Mouse (Mus musculus) limb, embryonic 13.5 days (tissue): ENCODE data around the gene Ccnk. TPM values are rescaled to one million over a fixed set of nuclear protein-coding genes. Genes with fewer than 3 reads are reported as not detected.

Source experiments
- ATAC-seq: fragments of 200-750 bp; cut with Nextera tagmentation; 2 replicates; pipeline ENCODE4 v1.8.0; 2017; ENCODE audit warnings: low read depth, moderate number of reproducible peaks, moderate TSS enrichment; ENCODE audit not compliant: low FRiP score
- H3K27ac ChIP-seq: fragments of 300-500 bp; sonication (generic); 2 replicates; pipeline ENCODE4 v1.5.1; 2015; ENCODE audit warnings: inconsistent platforms, mild to moderate bottlenecking, moderate library complexity
- H3K27me3 ChIP-seq: fragments of 300-500 bp; sonication (generic); 2 replicates; pipeline ENCODE4 v1.6.1; 2015; ENCODE audit warnings: mild to moderate bottlenecking, inconsistent platforms
- H3K36me3 ChIP-seq: fragments of 300-500 bp; sonication (generic); 2 replicates; pipeline ENCODE4 v1.6.1; 2015; ENCODE audit warnings: inconsistent platforms, mild to moderate bottlenecking, moderate library complexity
- H3K4me1 ChIP-seq: fragments of 300-500 bp; sonication (generic); 2 replicates; pipeline ENCODE4 v1.6.1; 2015; ENCODE audit warnings: inconsistent platforms
- H3K4me2 ChIP-seq: fragments of 300-500 bp; sonication (generic); replicated peaks from 2 replicates; pipeline ENCODE4 v1.6.1; 2015; ENCODE audit warnings: inconsistent platforms, mild to moderate bottlenecking, moderate library complexity
- H3K4me3 ChIP-seq: fragments of 300-500 bp; sonication (generic); 2 replicates; pipeline ENCODE4 v1.5.1; 2015; ENCODE audit warnings: moderate library complexity, mild to moderate bottlenecking, inconsistent platforms
- H3K9ac ChIP-seq: fragments of 300-500 bp; sonication (generic); 2 replicates; pipeline ENCODE4 v1.6.1; 2015; ENCODE audit warnings: mild to moderate bottlenecking, inconsistent platforms
- H3K9me3 ChIP-seq: fragments of 300-500 bp; sonication (generic); 2 replicates; pipeline ENCODE4 v1.6.1; 2016; ENCODE audit warnings: inconsistent platforms
- WGBS: fragments of 180-500 bp; shearing (Covaris S2); methylation state at CpG from one replicate; pipeline ENCODE4 v1.1.7; 2015; 5-methylcytosine and 5-hydroxymethylcytosine counted together
- polyA plus RNA-seq: library from polyadenylated mRNA; unstranded; fragments of >200 nt; fragmentation: Nextera tagmentation; extraction: Ambion mirVana; gene quantifications from 2 replicates; pipeline ENCODE4 v1.2.1, GENCODE M21; 2015

The Ccnk gene
- polyA plus RNA-seq, 1 experiment from 2014 or later, result 4.4 TPM

DNA sequence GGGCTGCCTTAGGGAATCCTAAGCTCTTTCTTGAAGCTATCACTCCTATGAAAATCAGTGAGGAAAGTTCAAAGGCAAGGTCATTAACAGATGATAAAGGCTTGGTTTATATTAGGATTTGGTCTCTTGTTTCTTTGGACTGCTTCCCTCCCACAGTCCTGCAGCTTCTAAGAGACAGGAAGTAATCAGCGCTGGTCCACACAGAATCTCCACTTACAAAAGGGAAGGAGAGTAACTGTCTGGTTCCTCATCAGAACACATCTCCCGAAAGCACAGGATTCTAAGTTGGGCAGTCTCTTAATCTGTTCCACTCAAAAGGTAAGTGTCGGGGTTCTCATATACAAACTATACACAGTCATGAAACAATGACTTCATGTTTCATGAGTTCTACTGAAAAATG lies 10.5 kb upstream of the Ccnk start:
- Histone ChIP-seq H3K4me1 (peaks cover 13% of the 10 kb centered on the region), H3K27ac (no peak overlapping the region), H3K9me3 (no peaks in the 10 kb centered on the region), H3K27me3 (no peaks in the 10 kb centered on the region), H3K4me2 (no peak overlapping the region), H3K9ac (no peak overlapping the region), H3K36me3 (peaks cover 5% of the 10 kb centered on the region), H3K4me3 (no peak overlapping the region)
- ATAC-seq, result no peak
- 74% methylated on average over 3 of the region's 3 CpGs for WGBS

DNA sequence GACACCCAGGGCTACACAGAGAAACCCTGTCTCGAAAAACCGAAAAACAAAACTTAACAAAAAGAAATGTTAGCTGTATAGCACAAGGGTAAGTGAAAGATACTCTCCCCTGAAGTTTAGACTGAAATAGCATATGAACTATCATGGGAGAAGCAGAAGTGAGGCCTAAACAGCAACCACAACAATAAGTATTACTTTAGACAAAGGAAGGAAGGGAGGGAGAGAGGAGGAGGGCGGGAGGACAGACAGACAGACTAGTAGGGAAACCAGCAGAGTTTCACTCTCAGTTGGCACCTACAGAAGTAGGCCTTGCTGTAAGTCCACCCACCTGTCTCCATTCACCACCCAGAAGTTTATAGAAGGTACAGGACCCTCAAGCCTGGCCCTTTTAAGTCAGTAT lies 8.9 kb upstream of the Ccnk start:
- H3K4me3 ChIP-seq, result no peak overlapping the region
- 86% methylated on average over 3 of the region's 3 CpGs for WGBS
- no peak for ATAC-seq

DNA sequence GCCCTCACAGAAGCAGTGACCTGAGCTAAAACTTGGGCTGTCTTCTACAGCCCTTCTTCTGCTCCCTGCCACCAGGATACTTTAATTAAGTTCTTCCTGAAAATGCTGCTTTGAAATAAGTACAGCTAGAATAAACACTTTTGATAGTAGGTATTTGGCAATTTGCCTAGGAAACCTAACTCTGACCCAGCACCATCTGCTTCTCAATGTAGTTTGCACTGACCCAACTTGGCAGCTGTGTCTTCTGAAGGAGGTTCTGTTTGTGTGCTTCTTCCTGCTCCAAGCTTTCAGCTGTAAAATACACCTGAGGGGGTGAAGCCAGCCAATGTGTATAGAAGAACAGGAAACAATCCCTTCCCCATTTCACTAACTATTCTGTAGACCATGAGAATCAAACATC lies 8.0 kb upstream of the Ccnk start:
- Histone ChIP-seq H3K9ac (no peak overlapping the region), H3K27me3 (no peaks in the 10 kb centered on the region), H3K4me1 (peaks cover 27% of the 10 kb centered on the region), H3K9me3 (no peaks in the 10 kb centered on the region), H3K36me3 (no peaks in the 10 kb centered on the region), H3K4me3 (no peak overlapping the region), H3K27ac (no peak overlapping the region), H3K4me2 (no peak overlapping the region)
- no peak for ATAC-seq

More for the DNA sequence above, 8.9 kb upstream of the Ccnk start:
- H3K9ac ChIP-seq, result no peak overlapping the region
- H3K4me1 ChIP-seq, result peaks cover 23% of the 10 kb centered on the region
- H3K4me2 ChIP-seq, result no peak overlapping the region
- no peaks in the 10 kb centered on the region for H3K27me3 ChIP-seq
- H3K9me3 ChIP-seq, result no peaks in the 10 kb centered on the region
- H3K36me3 ChIP-seq, result no peaks in the 10 kb centered on the region
- no peak overlapping the region for H3K27ac ChIP-seq

DNA sequence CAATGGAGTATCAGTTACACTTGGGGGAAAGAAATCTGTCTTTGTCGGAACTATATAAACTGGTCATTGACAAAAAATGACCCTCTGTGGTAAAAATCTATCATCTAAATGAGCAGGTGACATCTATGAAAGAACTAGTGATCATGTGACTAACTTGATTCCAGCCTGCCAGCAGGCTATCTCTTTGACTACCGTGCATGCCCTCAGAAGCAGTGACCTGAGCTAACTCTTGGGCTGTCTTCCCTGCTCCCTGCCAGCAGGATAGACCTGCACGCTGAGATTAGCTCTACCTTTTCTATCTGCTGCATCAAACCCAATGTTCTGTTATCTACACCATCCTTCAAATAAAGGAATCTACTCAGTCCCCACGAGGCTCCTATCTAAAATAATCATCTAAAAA lies 6.7 kb upstream of the Ccnk start:
- no peaks in the 10 kb centered on the region for H3K27me3 ChIP-seq
- H3K9ac ChIP-seq, result no peak overlapping the region
- no peaks in the 10 kb centered on the region for H3K36me3 ChIP-seq
- H3K4me2 ChIP-seq, result no peak overlapping the region
- H3K4me1 ChIP-seq, result peaks cover 38% of the 10 kb centered on the region
- ATAC-seq, result no peak
- H3K9me3 ChIP-seq, result no peaks in the 10 kb centered on the region
- WGBS, result 78% methylated on average over 4 of the region's 4 CpGs
- H3K4me3 ChIP-seq, result no peak overlapping the region
- no peak overlapping the region for H3K27ac ChIP-seq

GRCm38 (mm10) chr12:108174606-108175505 lies 4.5 kb upstream of the Ccnk start:
- no peaks in the 10 kb centered on the region for H3K27me3 ChIP-seq
- H3K4me1 ChIP-seq, result peaks cover 40% of the 10 kb centered on the region
- ATAC-seq, result no peak
- no peak overlapping the region for H3K9ac ChIP-seq
- no peak overlapping the region for H3K27ac ChIP-seq
- no peak overlapping the region for H3K4me2 ChIP-seq
- H3K4me3 ChIP-seq, result no peak overlapping the region
- H3K9me3 ChIP-seq, result no peaks in the 10 kb centered on the region
- WGBS, result 62% methylated on average over 8 of the region's 8 CpGs
- H3K36me3 ChIP-seq, result no peaks in the 10 kb centered on the region

DNA sequence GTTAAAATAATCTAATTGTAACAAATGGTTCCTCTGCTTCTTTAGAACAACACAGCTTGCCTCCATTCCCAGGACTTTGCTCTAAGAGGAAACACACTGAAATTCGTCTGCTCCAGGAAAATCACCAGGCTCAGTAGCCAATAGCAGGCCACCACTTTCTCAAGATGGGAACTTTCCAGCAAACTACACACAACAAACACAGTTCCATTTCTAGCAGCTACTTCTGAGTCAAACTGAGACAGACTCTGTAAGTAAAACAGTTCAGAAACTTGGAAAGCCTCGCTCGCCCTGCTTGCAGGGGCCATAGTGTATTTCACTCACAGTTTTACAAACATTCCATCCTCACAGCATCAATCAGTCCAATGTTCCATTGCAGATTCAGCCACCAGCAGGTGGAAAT lies 3.0 kb upstream of the Ccnk start:
- Histone ChIP-seq H3K4me3 (no peak overlapping the region), H3K9me3 (no peaks in the 10 kb centered on the region), H3K4me1 (peaks cover 45% of the 10 kb centered on the region), H3K9ac (peak overlapping the region; percentile 27; the same call in 1 of the 2 replicates), H3K4me2 (peak overlapping the region; percentile 11; the same call in 1 of the 2 replicates), H3K27ac (no peak overlapping the region), H3K36me3 (no peaks in the 10 kb centered on the region; the same call in 1 of the 2 replicates), H3K27me3 (no peaks in the 10 kb centered on the region)
- WGBS, result 69% methylated on average over 3 of the region's 3 CpGs
- ATAC-seq, result no peak

DNA sequence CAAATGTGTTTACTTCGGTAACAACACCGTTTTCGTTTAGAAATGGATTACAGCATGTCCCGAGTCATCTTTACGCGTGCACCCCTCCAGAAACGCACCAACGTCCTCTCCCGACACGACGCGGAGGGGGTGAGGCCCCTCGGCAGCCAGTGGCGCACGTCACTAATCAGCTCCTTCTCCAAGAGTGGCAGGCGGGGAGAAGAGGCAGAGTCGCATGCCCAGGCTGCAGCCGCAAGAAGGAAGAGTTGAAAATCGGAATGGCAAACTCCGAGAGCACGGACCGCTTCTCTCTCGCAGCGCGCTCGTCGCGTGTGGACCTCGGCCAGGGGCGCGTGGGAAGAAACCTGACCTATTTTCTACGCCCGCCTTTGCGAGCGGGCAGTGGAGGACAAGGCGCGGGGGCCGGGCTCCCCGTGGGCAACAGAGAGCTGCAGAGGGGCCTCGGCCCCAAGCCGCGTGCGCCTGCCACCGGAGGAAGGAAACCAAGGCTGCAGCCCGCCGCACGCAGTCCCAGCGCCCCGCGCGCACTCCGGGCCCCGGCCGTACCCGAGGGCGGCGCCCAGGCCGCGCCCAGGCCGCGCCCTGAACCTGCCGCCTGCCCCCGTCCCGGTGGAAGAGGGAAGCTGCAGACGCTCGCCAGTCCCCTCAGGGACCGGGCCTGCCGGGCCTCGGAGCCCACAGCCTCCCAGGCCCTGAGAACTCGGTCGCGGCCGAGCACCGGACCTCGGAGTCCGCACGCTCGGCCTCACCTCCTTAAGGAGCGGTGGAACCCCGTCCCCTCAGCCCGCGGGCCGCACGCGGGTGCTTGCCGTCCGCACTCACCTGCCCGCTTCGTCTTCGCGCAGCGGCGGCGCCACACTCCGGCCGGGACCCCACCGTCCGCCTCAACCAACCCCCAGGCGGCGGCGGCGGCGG lies 791 bp upstream of the Ccnk start:
- ATAC-seq, result peak; percentile 12
- H3K4me2 ChIP-seq, result peak overlapping the region; percentile 89
- H3K4me3 ChIP-seq, result peak overlapping the region; percentile 98
- H3K27ac ChIP-seq, result peak overlapping the region; percentile 88
- peaks cover 40% of the 10 kb centered on the region for H3K4me1 ChIP-seq
- no peaks in the 10 kb centered on the region for H3K27me3 ChIP-seq
- H3K9ac ChIP-seq, result peak overlapping the region; percentile 98
- H3K36me3 ChIP-seq, result peaks cover 20% of the 10 kb centered on the region
- under 1% methylated on average over 82 of the region's 103 CpGs for WGBS
- H3K9me3 ChIP-seq, result no peaks in the 10 kb centered on the region

GRCm38 (mm10) chr12:108179246-108179320 lies 296 bp upstream of the Ccnk start, which contains the start of gene Setd3:
Setd3 (minus strand) TSS chr12:108179314.
- 0% methylated on average over 9 of the region's 9 CpGs for WGBS
- Histone ChIP-seq H3K9me3 (no peaks in the 10 kb centered on the region), H3K4me1 (peaks cover 40% of the 10 kb centered on the region), H3K4me2 (peak within 1 kb of the TSS; percentile 92), H3K36me3 (peaks cover 25% of the 10 kb centered on the region), H3K27ac (peak within 1 kb of the TSS; percentile 88), H3K9ac (peak within 1 kb of the TSS; percentile 98), H3K27me3 (no peaks in the 10 kb centered on the region), H3K4me3 (peak within 1 kb of the TSS; percentile 98)
- ATAC-seq, result no peak

GRCm38 (mm10) chr12:108181716-108182115 lies 2.3 kb downstream of the Ccnk start:
- no peak overlapping the region for H3K9ac ChIP-seq
- H3K27ac ChIP-seq, result no peak overlapping the region
- peaks cover 22% of the 10 kb centered on the region for H3K4me1 ChIP-seq
- no peak for ATAC-seq
- no peak overlapping the region for H3K4me3 ChIP-seq
- peaks cover 36% of the 10 kb centered on the region for H3K36me3 ChIP-seq
- WGBS, result 95% methylated on average over 6 of the region's 6 CpGs
- no peaks in the 10 kb centered on the region for H3K9me3 ChIP-seq
- H3K4me2 ChIP-seq, result no peak overlapping the region
- H3K27me3 ChIP-seq, result no peaks in the 10 kb centered on the region

DNA sequence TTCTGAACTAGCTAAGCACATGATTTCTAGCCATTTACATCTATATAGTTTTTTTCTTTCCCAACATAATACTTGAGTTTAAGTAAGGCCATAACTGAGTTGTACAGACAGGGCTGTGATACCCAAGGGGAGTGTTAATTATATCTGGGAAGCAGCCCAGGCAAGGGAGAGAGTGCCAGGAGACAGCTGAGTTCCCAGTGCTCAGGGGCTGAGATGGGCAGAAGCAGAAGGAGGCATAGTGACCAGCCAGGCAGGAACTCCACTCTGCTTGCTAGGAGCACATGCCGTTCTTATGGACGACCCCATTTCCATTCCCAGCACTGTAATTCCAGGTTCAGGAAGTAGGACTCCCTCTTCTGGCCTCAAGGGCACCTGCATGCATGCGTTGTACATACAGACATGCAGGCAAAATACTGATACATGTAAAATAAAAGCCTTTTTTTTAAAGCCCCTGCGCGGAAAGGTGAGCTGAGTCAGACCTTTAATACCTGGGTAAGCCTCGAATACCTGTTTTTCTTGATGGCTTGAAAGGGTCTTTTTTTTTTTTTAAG lies 8.2 kb downstream of the Ccnk start:
- no peaks in the 10 kb centered on the region for H3K9me3 ChIP-seq
- H3K4me3 ChIP-seq, result no peak overlapping the region
- H3K9ac ChIP-seq, result no peak overlapping the region
- WGBS, result 92% methylated on average over 6 of the region's 6 CpGs
- ATAC-seq, result no peak
- no peaks in the 10 kb centered on the region for H3K27me3 ChIP-seq
- H3K4me2 ChIP-seq, result no peak overlapping the region
- no peaks in the 10 kb centered on the region for H3K4me1 ChIP-seq
- peaks cover 80% of the 10 kb centered on the region for H3K36me3 ChIP-seq
- no peak overlapping the region for H3K27ac ChIP-seq

GRCm38 (mm10) chr12:108193878-108194277 lies 14.5 kb downstream of the Ccnk start:
- Histone ChIP-seq H3K4me1 (no peaks in the 10 kb centered on the region), H3K9me3 (no peaks in the 10 kb centered on the region), H3K27ac (no peak overlapping the region), H3K4me3 (no peak overlapping the region), H3K9ac (no peak overlapping the region), H3K36me3 (peaks cover 97% of the 10 kb centered on the region), H3K4me2 (no peak overlapping the region), H3K27me3 (no peaks in the 10 kb centered on the region)
- ATAC-seq, result no peak
- WGBS, result 76% methylated on average over 5 of the region's 5 CpGs

GRCm38 (mm10) chr12:108195761-108196160 lies 16.4 kb downstream of the Ccnk start:
- no peaks in the 10 kb centered on the region for H3K4me1 ChIP-seq
- no peak overlapping the region for H3K27ac ChIP-seq
- no peak overlapping the region for H3K4me3 ChIP-seq
- no peaks in the 10 kb centered on the region for H3K27me3 ChIP-seq
- no peak overlapping the region; the same call in 1 of the 2 replicates for H3K9ac ChIP-seq
- H3K9me3 ChIP-seq, result no peaks in the 10 kb centered on the region
- H3K36me3 ChIP-seq, result peaks cover 99% of the 10 kb centered on the region
- no peak overlapping the region for H3K4me2 ChIP-seq
- 94% methylated on average over 11 of the region's 11 CpGs for WGBS
- ATAC-seq, result no peak
